Mouse (Mus musculus) heart, postnatal 25 days (tissue): ENCODE results near the gene Rasip1. TPM values are rescaled to one million over a fixed set of nuclear protein-coding genes. Genes with fewer than 3 reads are reported as not detected.

Experiments
- DNase-seq: peaks from one replicate; pipeline ENCODE4 v3.0.0; 2022; ENCODE audit warnings: low spot score
- intact Hi-C: fragments of 180-260 bp; cut with DNase I; formaldehyde crosslinking; loops from one replicate; pipeline ENCODE4 v1.15.1; 2025
- total RNA-seq, 2 experiments: library from RNA; stranded (reverse); gene quantifications; 2 replicates each; pipeline ENCODE4 v1.2.3; 2021

Gene Rasip1
- total RNA-seq, 2 experiments from 2014 or later: 26.3 to 33.6 TPM

DNA sequence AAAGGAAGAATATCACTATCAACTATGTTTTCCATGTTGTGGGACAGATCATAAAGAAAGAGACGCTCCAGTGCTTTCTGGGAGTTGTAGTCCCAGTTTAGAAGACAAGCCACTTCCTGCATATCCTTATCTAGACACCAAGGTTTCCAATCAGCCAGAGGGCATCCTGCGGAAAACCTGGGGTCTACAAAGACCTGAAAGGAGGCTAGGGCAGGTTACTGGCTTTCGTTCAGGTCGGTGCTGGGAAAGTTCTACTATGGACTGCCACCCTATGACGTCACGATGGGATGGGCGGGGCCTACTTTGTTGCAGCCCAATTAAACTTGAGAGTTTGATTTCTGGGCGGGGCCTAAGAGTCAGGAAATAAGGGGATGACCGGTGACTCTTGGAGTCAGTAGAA is 5.8 kb upstream of the Rasip1 start, which contains the start of gene Izumo1:
Gene Izumo1 (plus strand): TSS at position 369 of the 400 bp plus-strand sequence.
- DNase-seq: no peak
- intact Hi-C loops: no loop called here

DNA sequence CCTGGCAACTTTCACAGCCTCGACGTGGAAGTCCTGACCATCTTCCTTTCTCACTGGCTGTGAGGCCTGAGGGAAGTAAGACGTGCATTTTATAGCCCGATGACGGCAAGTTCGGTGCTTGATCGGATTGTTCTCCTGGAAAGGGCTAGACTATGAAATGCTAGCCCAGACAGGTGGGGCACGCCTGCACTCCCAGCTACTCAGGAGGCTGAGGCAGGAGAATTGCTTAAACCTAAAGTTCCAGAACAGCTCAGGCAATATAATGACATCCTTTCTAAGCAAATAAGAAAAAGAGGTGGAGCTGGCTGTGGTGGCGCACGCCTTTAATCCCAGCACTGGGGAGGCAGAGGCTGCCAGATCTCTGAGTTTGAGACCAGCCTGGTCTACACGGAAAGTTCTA is 3.8 kb upstream of the Rasip1 start:
- intact Hi-C loops: no loop called here
- no peak for DNase-seq

DNA sequence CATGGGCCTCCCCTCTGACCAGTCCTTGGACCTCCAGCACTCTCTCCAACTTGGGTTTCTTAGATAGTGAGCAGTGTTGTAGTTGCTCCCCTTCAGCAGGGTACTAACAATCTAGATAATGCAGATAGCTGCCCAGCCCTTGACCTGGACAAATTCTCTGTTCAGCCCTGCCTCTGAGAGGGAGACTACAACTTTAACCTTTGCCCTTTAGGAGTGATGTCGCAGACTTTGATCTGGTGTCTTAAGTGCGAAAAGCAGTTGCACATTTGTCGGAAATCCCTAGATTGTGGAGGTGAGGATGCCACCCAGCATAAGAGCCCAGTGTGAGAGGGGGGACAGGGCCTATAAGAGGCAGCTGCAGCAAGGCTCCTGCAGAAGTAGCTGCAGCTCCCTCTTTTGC is 2.6 kb upstream of the Rasip1 start:
- intact Hi-C loops: no loop called here
- no peak for DNase-seq

DNA sequence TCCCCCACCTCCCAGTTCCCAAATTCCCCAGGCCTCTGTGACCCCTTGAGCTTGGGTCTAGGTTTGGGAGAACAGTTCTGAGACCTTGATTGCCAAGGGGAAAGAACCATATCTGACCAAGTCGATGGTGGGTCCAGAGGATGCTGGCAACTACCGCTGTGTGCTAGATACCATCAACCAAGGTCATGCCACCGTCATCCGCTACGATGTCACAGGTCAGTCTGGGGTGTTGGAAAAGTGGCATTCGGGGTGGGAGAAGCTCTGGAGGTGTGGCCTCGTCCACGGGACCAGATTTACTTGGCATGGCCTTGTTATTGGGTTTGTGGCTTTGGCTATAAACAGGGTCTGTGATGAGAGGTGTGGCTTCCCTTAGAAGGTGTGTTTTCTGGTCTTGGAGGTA is 1.8 kb upstream of the Rasip1 start:
- intact Hi-C loops: no loop called here
- no peak for DNase-seq

- no peak for DNase-seq
- intact Hi-C loops: no loop called here
Observed at GRCm38 (mm10) chr7:45626571-45627076, 664 bp upstream of the Rasip1 start.

- intact Hi-C loops: loop anchor here (2.0 kb wide), 1 partner anchor 54 kb away; no protein-coding TSS in a partner anchor
- DNase-seq: peak; percentile 78
Observed at GRCm38 (mm10) chr7:45628364-45629294, 1.3 kb downstream of the Rasip1 start.

DNA sequence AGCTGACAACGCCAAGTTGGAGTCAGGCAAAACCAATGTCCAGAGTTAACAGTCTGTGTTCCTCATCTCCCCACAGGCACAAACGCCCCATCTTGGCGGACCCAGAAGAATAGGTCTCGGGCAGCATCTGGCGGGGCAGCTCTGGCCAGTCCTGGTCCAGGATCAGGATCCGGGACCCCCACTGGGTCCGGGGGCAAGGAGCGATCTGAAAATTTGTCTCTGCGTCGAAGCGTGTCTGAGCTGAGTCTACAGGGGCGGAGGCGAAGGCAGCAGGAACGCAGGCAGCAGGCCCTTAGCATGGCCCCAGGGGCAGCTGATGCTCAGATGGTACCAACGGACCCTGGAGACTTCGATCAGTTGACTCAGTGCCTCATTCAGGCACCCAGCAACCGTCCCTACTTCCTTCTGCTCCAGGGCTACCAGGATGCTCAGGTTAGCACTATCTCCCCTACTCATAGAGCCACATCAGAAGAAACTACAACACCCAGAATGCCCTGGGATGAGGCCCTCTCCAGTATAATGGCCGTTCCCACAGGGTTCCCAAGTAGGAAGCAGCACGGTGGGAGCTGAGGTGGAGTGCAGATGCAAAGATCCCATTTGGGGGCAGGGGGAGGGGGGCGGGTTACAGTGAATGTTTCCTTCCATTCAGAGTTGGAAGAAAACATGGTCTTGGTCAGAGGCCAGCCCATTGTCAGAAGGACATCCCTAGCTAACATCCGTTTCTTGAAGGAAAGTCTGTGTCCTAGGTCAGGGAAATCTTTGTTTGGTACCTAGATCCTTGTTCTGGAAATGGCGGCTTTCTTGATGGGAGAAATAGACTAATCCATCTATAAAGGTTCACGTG is 3.0 kb downstream of the Rasip1 start:
- intact Hi-C loops: loop anchor here (2.0 kb wide), 1 partner anchor 19 kb away; no protein-coding TSS in a partner anchor
- no peak for DNase-seq

- intact Hi-C loops: no loop called here
- DNase-seq: no peak
Observed at GRCm38 (mm10) chr7:45632499-45632898, 5.2 kb downstream of the Rasip1 start.

- intact Hi-C loops: no loop called here
- DNase-seq: no peak
Observed at GRCm38 (mm10) chr7:45634946-45635681, 7.8 kb downstream of the Rasip1 start.

GRCm38 (mm10) chr7:45635711-45636688 is 8.7 kb downstream of the Rasip1 start:
- intact Hi-C loops: no loop called here
- no peak for DNase-seq

- DNase-seq: no peak
Observed at GRCm38 (mm10) chr7:45637710-45638109, 10.4 kb downstream of the Rasip1 start.

GRCm38 (mm10) chr7:45638623-45639401 is 11.5 kb downstream of the Rasip1 start:
- intact Hi-C loops: no loop called here

More at GRCm38 (mm10) chr7:45637710-45638109, 10.4 kb downstream of the Rasip1 start:
- intact Hi-C loops: no loop called here

DNA sequence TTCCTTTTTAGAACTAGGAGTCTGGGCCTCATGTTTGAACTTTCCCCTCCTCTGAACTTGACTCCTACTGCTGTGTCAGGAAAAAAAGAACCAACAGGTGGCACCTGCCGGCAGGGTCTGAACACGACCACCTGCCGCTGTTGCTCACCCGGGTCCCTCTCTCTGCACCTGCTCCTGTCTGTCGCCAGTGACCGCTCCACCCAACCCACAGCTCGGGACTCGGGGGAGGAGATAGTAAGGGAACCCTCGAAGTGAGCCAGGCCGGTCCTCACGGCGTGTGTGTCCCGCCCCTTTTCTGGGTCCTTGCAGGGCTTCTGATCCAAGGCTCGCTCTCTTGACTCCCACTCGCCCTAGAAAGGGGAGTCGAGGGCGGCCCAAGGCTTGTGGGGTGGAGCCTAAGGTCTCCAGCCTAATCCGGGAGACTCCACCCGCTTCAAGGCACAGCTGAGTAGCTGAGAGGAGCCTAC is 12.3 kb downstream of the Rasip1 start, which contains the start of gene Mamstr:
Gene Mamstr (plus strand): TSS at position 417 of the 467 bp plus-strand sequence.
- intact Hi-C loops: loop anchor here (2.0 kb wide), 1 partner anchor 43 kb away; no protein-coding TSS in a partner anchor
- no peak for DNase-seq

More at GRCm38 (mm10) chr7:45638623-45639401, 11.5 kb downstream of the Rasip1 start:
- DNase-seq: peak; percentile 85

DNA sequence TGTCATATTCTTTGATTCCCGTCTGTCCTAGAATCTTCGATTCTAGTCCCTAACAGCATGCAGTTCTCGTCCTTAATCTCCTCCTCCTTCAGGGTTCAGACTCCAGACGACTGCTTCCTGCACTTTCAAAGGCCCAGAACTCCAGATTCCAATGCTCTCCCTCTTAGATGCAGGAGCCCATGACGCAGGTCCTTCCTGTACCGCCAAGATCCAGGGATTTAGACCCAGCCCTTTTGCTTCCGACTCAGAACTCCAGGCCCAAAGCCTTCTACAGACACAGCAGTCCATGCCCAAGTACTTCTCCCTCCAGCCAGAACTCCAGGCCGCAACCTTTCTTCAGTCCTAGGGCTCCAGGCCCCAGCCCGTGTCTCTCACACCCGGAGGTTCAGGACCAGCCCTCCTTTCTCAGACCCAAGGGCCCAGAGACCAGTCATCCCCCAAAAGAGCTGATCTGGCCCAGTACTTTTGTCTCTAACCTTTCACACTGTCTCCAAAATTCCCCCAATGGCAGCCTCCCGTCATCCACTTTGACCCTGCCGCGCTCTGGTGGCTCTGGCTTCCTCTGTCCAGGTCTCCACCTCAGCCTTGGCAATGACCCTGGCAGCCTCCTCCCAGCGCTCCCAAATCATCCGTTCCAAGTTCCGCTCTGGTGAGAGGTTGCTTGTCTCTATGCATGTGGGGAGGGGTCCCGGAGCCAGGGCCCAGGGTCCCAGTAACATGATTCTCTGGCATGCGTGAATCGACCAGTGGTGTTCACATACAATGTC is 13.1 kb downstream of the Rasip1 start:
- intact Hi-C loops: loop anchor here (2.0 kb wide), 1 partner anchor 42 kb away; no protein-coding TSS in a partner anchor
- DNase-seq: no peak

DNA sequence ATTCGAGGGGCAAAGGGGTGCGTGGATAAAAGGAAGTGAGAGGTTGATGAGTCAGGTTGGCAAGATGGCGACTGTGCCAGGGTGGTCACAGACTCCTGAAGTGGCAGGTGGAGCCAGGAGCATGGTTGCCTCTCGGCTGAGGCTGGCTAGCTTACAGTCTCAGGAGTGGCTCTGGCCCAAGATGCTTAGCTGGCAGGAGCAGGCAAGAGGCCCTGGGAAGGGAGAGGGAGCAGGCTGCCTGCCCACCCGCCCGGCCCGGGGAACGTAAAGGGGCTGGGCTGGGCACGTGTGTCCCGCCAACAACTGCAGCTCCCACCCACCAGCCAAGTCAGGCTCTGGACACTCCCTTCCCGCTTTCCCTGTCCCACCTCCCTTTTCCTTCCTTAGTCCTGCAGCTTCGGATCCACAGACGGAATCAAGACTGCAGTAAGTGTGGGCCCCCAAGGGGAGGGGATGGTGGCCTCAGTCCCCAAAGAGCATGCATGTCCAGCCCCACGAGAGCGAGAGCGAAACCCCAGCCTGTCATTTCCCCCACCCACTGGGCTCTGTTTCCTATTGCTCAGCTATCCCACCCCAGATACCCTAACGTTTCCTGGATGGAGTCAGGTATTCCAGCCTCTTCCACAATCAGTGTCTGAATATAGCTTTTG is 14.2 kb downstream of the Rasip1 start:
- intact Hi-C loops: loop anchor here (2.0 kb wide), 1 partner anchor 41 kb away; no protein-coding TSS in a partner anchor

DNA sequence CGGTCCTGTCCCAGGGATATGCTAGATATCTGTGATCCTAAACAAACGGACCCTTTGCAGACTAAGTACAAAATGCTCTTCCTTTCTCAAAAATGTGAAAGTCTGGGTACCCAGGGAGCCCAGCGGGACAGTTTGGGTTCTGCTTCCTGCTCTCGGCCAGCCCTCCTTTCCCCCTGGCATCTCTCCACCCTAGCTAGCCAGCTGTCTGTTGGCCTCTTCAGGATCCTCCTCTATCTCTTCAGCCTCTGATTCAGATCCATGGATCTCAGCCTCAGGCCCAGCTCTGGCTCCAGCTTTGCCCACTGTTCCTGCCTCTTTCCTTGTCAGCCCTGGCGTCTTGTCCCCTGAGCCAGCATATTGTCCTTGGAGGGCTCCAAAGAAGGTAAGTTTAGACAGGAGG is 14.8 kb downstream of the Rasip1 start:
- intact Hi-C loops: no loop called here
- no peak for DNase-seq

More for the DNA sequence above, 14.2 kb downstream of the Rasip1 start:
- peak; percentile 50 for DNase-seq
